Mouse (Mus musculus) G1E (cell line): ENCODE results near the gene Dnajb9.

Source experiments
- CTCF ChIP-seq: IDR thresholded peaks from 2 replicates; pipeline ENCODE4 v1.5.1; 2012; ENCODE audit warnings: low read depth, low read length, inconsistent platforms, mixed read lengths
- GATA2 ChIP-seq: IDR thresholded peaks from 2 replicates; pipeline ENCODE4 v1.6.1; 2012; ENCODE audit warnings: low read depth, low read length, inconsistent platforms, borderline replicate concordance

- TF ChIP-seq CTCF (no peak), GATA2 (no peak)
These were observed 14.5 kb upstream of the Dnajb9 start for GRCm38 (mm10) chr12:44224650-44225049.
